Mouse (Mus musculus): ENCODE data around the gene Six1. TPM values are rescaled to one million over a fixed set of nuclear protein-coding genes. Genes with fewer than 3 reads are reported as not detected.

Six1 gene
- total and polyA plus RNA-seq, 2 experiments from 2014 or later = 0.47 to 0.68 TPM

DNA sequence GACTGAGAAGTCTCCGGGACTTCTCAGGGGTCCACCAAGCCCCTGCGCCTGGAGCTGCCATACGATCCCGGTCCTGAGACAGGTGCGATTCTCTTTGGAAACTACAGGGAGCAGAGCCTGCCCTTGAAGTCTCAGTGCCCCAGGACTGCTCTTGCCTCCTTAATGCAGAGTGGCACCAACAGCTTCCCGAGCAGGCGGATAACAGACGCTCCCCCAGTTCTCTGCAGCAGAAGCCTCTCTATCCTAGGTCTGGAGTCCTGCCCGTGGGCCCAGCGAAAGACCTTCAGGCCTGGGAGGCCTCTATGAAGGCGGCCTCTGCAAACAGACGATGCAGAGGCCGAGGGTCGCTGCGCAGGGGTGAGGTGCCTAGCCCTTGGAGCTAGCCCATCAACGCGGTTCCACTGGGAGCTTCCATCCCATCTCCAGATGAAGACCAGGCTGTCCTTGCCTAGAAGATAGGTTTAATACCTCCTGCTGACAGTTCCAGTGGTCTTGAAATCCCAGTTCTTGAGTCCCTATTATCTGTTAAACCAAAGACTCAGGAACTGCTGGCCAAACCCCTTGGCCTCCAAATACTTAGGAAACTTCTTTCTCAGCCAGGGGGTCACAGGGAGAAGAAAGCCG is 13.6 kb downstream of the Six1 start:
- ATAC-seq (no peak), DNase-seq (ENCODE audit: low spot score) (no peak)
- H3K4me1 ChIP-seq (ENCODE audit: insufficient read depth, low read length) = no peaks in the 10 kb centered on the region
- peaks cover 87% of the 10 kb centered on the region for H3K27me3 ChIP-seq (ENCODE audit: insufficient read depth, low read length)
- H3K9ac ChIP-seq (replicated peaks; ENCODE audit: low read length) = no peak overlapping the region
- no peaks in the 10 kb centered on the region for H3K9me3 ChIP-seq (ENCODE audit: low read length)
- H3K4me3 ChIP-seq (ENCODE audit: low read length) = no peak overlapping the region
- H3K36me3 ChIP-seq (ENCODE audit: insufficient read depth, low read length) = no peaks in the 10 kb centered on the region
- 8% methylated on average over 18 of the region's 18 CpGs for WGBS
- H3K27ac ChIP-seq = no peak overlapping the region
- no peak overlapping the region for H3K4me2 ChIP-seq (ENCODE audit: low read depth, low read length)
- no peak for TF ChIP-seq CTCF (IDR thresholded peaks at IDR 0.05; ENCODE audit: low read depth)

DNA sequence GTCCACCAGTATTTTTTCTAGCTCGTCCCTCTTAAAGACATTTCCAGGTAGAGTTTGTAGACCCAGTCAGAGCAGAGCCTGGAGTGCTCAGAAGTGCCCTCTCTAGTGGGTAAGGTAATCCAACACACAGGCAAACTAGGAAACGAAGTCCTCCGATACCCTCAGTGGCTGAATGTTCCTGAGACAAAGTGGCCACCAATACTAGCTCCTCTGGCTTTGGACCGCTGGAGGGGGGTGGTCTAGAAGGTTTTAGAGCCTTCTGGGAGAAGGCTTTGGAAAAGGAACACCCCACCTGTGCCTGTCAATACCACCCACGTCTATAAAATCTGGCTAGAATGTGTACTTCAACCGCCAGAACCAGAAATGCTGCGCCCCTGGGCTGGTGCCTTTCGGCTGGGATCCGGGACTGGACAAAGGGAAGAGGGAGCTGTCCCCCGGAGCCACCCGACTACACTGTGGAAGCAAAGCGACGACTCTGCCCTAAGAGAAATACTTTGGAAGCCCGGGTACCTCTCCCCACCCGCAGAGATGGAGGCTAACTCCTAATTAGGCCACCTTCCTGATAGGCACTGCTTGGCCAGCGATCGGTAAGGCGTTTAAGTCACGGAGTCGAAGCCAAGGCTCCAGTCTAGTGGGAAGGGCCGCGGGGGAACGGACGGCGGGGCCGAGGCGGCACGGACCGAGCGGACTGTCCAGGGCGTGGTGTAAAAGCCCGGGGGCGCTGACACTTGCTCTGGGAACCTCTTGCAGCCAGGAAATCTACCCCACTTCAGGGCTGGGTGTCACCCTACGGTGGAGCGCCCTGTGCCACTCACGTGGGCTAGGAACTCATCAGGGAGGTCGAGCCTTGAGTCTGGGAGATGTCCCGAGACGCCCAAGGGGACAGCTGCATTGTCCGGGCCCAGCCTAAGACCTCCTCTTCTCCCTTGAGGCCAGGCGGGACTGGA is 14.4 kb downstream of the Six1 start:
- peaks cover 87% of the 10 kb centered on the region for H3K27me3 ChIP-seq (ENCODE audit: insufficient read depth, low read length)
- DNase-seq (ENCODE audit: low spot score) = no peak
- no peak overlapping the region for H3K4me2 ChIP-seq (ENCODE audit: low read depth, low read length)
- no peak overlapping the region for H3K9ac ChIP-seq (replicated peaks; ENCODE audit: low read length)
- no peak overlapping the region for H3K27ac ChIP-seq
- H3K9me3 ChIP-seq (ENCODE audit: low read length) = no peaks in the 10 kb centered on the region
- H3K4me3 ChIP-seq (ENCODE audit: low read length) = no peak overlapping the region
- WGBS = 1% methylated on average over 41 of the region's 41 CpGs
- TF ChIP-seq CTCF (IDR thresholded peaks at IDR 0.05; ENCODE audit: low read depth) = no peak
- 0 out of 2 replicates have a peak, but pooled peaks have one; percentile 18 for ATAC-seq
- no peaks in the 10 kb centered on the region for H3K36me3 ChIP-seq (ENCODE audit: insufficient read depth, low read length)
- H3K4me1 ChIP-seq (ENCODE audit: insufficient read depth, low read length) = no peaks in the 10 kb centered on the region

DNA sequence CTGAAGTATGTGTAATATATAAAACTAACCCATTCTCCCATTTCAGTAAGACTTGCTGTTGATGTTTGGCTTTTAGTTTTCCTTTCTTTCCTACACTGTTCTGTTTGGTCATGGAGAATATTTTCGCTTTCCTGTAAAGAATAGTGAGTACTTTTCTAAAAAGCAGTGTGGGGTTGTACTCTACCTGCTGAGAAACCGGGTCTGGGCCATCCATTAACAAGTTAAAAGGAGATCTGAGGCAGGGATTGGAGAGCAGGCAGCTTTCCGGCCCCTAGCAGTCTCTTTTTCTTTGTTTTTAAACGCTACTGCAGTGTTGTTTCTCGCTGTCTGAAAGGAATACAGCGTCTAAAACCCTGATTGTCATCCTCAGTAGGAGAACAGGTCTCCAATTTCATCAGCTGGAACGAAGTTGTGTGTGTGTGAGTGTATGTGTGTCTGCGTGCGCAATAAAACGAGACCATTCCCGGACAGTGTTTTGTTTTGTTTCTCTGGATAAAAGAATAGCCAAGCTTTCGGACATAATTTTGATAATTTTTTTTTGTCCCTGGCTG is 15.2 kb downstream of the Six1 start:
- TF ChIP-seq CTCF (IDR thresholded peaks at IDR 0.05; ENCODE audit: low read depth) = no peak
- Histone ChIP-seq H3K27ac (no peak overlapping the region), H3K36me3 (ENCODE audit: insufficient read depth, low read length) (no peaks in the 10 kb centered on the region), H3K4me3 (ENCODE audit: low read length) (no peak overlapping the region), H3K4me2 (ENCODE audit: low read depth, low read length) (no peak overlapping the region), H3K27me3 (ENCODE audit: insufficient read depth, low read length) (peaks cover 87% of the 10 kb centered on the region), H3K9ac (replicated peaks; ENCODE audit: low read length) (no peak overlapping the region), H3K4me1 (ENCODE audit: insufficient read depth, low read length) (no peaks in the 10 kb centered on the region), H3K9me3 (ENCODE audit: low read length) (no peaks in the 10 kb centered on the region)
- no peak for DNase-seq (ENCODE audit: low spot score)
- ATAC-seq = no peak
- WGBS = 3% methylated on average over 12 of the region's 12 CpGs

DNA sequence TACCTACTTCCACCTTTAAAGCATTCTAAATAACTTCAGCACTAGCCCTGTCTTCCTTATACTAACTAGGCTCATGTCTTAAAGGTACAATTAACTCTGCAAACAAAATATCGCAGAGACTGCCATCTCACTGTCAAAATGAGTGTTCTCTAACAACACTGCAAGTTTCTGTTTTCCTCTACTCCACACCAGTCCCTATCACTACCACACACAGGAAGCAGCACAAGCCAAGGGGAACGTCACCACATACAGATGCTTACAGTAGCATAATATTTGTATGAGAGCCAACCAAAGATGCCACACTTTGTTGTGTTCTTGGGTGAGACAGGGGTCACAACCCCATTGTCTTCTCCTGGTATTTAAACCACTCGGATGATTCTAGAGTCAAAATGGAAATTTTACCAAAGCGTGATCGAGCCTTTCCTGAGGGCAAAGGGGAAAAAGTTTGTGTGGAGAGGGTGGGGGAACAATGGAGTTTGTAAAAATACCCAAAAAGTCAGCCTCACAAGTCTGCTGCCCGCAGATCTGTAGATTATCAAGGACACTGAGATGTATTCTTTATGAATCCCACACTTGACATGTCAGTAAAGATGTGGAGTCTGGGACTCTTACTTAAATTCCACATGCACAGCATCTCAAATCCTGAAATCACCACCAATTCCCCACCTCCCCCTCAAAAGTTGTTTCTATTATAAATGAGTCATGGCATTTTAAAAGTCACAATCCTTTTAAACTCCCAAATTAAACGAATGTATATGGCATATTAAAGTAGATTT is 16.1 kb downstream of the Six1 start:
- no peak overlapping the region for H3K9ac ChIP-seq (replicated peaks; ENCODE audit: low read length)
- H3K36me3 ChIP-seq (ENCODE audit: insufficient read depth, low read length) = no peaks in the 10 kb centered on the region
- H3K4me2 ChIP-seq (ENCODE audit: low read depth, low read length) = no peak overlapping the region
- WGBS = 6% methylated on average over 7 of the region's 7 CpGs
- ATAC-seq (no peak), DNase-seq (ENCODE audit: low spot score) (no peak)
- H3K4me3 ChIP-seq (ENCODE audit: low read length) = no peak overlapping the region
- H3K27me3 ChIP-seq (ENCODE audit: insufficient read depth, low read length) = peaks cover 87% of the 10 kb centered on the region
- no peak for TF ChIP-seq CTCF (IDR thresholded peaks at IDR 0.05; ENCODE audit: low read depth)
- H3K4me1 ChIP-seq (ENCODE audit: insufficient read depth, low read length) = no peaks in the 10 kb centered on the region
- no peaks in the 10 kb centered on the region for H3K9me3 ChIP-seq (ENCODE audit: low read length)
- no peak overlapping the region for H3K27ac ChIP-seq

DNA sequence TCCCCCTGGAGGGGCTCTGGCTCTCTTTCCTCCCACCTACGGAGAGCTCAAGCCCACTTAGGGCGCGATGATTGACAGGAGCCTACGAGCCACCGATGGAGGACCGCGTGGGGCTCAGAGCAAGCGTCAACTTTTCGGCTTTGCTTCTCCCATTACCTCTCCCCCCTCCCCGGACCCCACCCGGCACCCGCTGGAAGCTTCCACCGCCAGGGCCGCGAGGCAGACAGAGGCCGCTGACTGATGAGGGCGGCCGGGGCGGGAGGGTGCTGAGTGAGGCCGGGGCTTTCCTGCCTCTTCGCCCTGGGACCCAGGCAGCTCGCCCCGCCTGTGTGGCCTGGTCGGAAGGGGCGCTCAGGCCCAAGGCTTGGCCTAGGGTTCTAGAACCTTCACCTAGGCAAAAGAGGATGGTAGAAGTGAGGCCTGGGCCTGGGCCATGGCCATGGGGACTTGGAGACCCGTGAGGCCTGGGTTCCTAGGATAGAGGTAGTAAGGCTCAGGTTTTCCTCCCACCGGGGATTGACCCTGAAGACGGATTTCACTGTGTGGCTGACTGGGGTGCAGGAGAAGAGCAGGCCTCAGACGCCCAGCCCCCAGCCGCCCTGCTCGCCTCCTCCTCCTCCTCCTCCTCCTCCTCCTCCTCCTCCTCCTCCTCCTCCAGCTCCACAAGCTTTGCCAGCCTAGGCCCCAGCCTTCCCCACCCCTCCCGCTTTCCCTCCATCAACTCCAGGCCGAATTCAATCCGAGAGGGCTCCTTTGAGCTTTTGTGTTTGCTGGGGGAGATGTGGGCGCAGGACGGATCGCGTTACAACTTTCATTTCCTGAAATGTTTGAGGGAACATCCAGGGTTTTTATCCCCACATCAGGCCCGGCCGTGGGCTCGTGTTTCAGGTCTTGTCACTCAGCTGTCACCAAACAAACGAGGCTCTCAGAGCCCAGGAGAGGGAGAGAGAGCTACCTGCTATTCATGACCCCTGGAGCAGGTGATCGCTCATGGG is 18.5 kb downstream of the Six1 start:
- no peak overlapping the region for H3K4me3 ChIP-seq (ENCODE audit: low read length)
- no peak overlapping the region for H3K4me2 ChIP-seq (ENCODE audit: low read depth, low read length)
- TF ChIP-seq CTCF (IDR thresholded peaks at IDR 0.05; ENCODE audit: low read depth) = no peak

More for the DNA sequence above, 18.5 kb downstream of the Six1 start:
- DNase-seq (ENCODE audit: low spot score) (no peak), ATAC-seq (no peak)
- Histone ChIP-seq H3K9ac (replicated peaks; ENCODE audit: low read length) (no peak overlapping the region), H3K27me3 (ENCODE audit: insufficient read depth, low read length) (peaks cover 80% of the 10 kb centered on the region), H3K9me3 (ENCODE audit: low read length) (no peaks in the 10 kb centered on the region), H3K4me1 (ENCODE audit: insufficient read depth, low read length) (no peaks in the 10 kb centered on the region), H3K36me3 (ENCODE audit: insufficient read depth, low read length) (no peaks in the 10 kb centered on the region), H3K27ac (no peak overlapping the region)
- 2% methylated on average over 40 of the region's 43 CpGs for WGBS

Measured in hindbrain, postnatal 0 days (tissue).